Mouse (Mus musculus): ENCODE measurements around the gene Kifc5b.
"Not testable (repeated sequence)": the region's sequence is repeated elsewhere in the genome, so short reads cannot be mapped to it uniquely, and the experiment has no call there.

Kifc5b gene

GRCm38 (mm10) chr17:26916711-26917482 lies at the start of gene Kifc5b:
Gene Kifc5b (plus strand): TSS chr17:26917091.
- DNase-seq (ENCODE audit: low spot score in 2 of 2): peak; percentile 99

- no peak for DNase-seq (ENCODE audit: low spot score in 2 of 2)
Measured at GRCm38 (mm10) chr17:26868756-26869155, 48.1 kb upstream of the Kifc5b start.

- no peak for DNase-seq (ENCODE audit: low spot score in 2 of 2)
Measured at GRCm38 (mm10) chr17:26872870-26873269, 44.0 kb upstream of the Kifc5b start.

GRCm38 (mm10) chr17:26873502-26873901 lies 43.4 kb upstream of the Kifc5b start:
- no peak for DNase-seq (ENCODE audit: low spot score in 2 of 2)

- no peak for DNase-seq (ENCODE audit: low spot score in 2 of 2)
Measured at GRCm38 (mm10) chr17:26874542-26874941, 42.3 kb upstream of the Kifc5b start.

GRCm38 (mm10) chr17:26877927-26878326 lies 39.0 kb upstream of the Kifc5b start:
- DNase-seq (ENCODE audit: low spot score in 2 of 2): no peak

- DNase-seq (ENCODE audit: low spot score in 2 of 2): no peak
Measured at GRCm38 (mm10) chr17:26879235-26879634, 37.7 kb upstream of the Kifc5b start.

GRCm38 (mm10) chr17:26882706-26883105 lies 34.2 kb upstream of the Kifc5b start:
- DNase-seq (ENCODE audit: low spot score in 2 of 2): no peak

GRCm38 (mm10) chr17:26883585-26883984 lies 33.3 kb upstream of the Kifc5b start:
- DNase-seq (ENCODE audit: low spot score in 2 of 2): no peak

GRCm38 (mm10) chr17:26884995-26885926 lies 31.6 kb upstream of the Kifc5b start:
- DNase-seq (ENCODE audit: low spot score in 2 of 2): peak; percentile 27 to 37

- peak; percentile 73 to 74 for DNase-seq (ENCODE audit: low spot score in 2 of 2)
Measured at GRCm38 (mm10) chr17:26886047-26886749, 30.7 kb upstream of the Kifc5b start.

GRCm38 (mm10) chr17:26887926-26888325 lies 29.0 kb upstream of the Kifc5b start:
- no peak for DNase-seq (ENCODE audit: low spot score in 2 of 2)

GRCm38 (mm10) chr17:26892635-26893375 lies 24.1 kb upstream of the Kifc5b start:
- no peak for DNase-seq (ENCODE audit: low spot score in 2 of 2)

GRCm38 (mm10) chr17:26893492-26893891 lies 23.4 kb upstream of the Kifc5b start:
- DNase-seq (ENCODE audit: low spot score in 2 of 2): no peak

- DNase-seq (ENCODE audit: low spot score in 2 of 2): peak; percentile 34 to 38
Measured at GRCm38 (mm10) chr17:26894342-26894741, 22.5 kb upstream of the Kifc5b start.

- peak in 1 of 2 experiments; percentile 16 for DNase-seq (ENCODE audit: low spot score in 2 of 2)
Measured at GRCm38 (mm10) chr17:26895578-26895977, 21.3 kb upstream of the Kifc5b start.

- DNase-seq (ENCODE audit: low spot score in 2 of 2): no peak
Measured at GRCm38 (mm10) chr17:26900916-26901315, 16.0 kb upstream of the Kifc5b start.

- DNase-seq (ENCODE audit: low spot score in 2 of 2): no peak
Measured at GRCm38 (mm10) chr17:26904320-26904719, 12.6 kb upstream of the Kifc5b start.

GRCm38 (mm10) chr17:26907506-26907905 lies 9.4 kb upstream of the Kifc5b start:
- DNase-seq (ENCODE audit: low spot score in 2 of 2): not testable (repeated sequence)

- no peak for DNase-seq (ENCODE audit: low spot score in 2 of 2)
Measured at GRCm38 (mm10) chr17:26915248-26915647, 1.6 kb upstream of the Kifc5b start.

GRCm38 (mm10) chr17:26917560-26917959 lies 669 bp downstream of the Kifc5b start:
- DNase-seq (ENCODE audit: low spot score in 2 of 2): not testable (repeated sequence)
